Mouse (Mus musculus) layer of hippocampus, postnatal 25 days (tissue): ENCODE results near the gene Gpn1. TPM values are rescaled to one million over a fixed set of nuclear protein-coding genes. Genes with fewer than 3 reads are reported as not detected.
A peak's percentile ranks its signal among the peaks of the same experiment; 100 is the strongest.

Experiments used
- DNase-seq, 2 experiments: peaks; one replicate each; pipeline ENCODE4 v3.0.0; 2022; ENCODE audit warnings: mixed read lengths in 2 of 2, low spot score in 1 of 2; ENCODE audit errors: extremely low spot score in 1 of 2
- total RNA-seq, 2 experiments: library from RNA; stranded (reverse); gene quantifications; 2 replicates each; pipeline ENCODE4 v1.2.3; 2021

Gpn1 gene
- total RNA-seq, 2 experiments from 2014 or later = 31.8 to 34.1 TPM

DNA sequence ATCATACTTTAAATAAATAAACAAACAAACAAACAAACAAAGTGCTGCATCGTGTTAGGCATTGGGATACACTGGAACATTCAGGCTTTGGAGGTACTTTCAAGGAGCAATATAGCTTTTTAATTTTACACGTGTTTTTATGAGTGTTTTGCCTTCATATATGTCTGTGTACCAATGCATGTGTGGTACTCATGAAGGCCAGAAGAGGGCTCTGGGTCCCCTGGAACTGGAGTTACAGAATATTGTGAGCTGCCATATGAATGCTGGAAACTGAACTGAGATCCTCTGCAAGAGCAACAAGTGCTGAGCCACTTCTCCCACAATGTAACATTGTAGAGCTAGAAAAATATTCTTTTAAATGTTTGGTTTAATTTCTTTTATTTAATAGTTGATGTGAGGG, 40.7 kb downstream of the Gpn1 start:
- DNase-seq = no peak

DNA sequence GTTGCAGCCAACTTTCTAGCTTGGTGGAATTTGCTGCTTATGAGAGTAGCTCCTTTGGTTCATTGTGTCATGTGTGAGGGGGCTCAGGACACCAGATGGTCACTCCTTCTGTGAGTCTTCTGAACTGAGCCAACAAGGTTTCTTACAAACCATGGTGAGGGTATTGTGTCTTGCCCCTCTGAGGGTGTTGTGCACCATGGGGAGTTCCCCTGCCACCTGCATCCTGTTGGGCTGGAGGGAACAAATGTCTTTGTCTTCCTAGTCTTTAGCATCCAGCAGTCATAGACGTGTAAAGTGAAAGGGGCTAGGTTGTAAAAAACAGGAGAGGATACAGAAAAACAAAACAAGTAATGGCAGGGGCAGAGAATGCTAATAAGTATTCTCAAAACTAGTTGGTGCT, 64.9 kb downstream of the Gpn1 start:
- DNase-seq = no peak

DNA sequence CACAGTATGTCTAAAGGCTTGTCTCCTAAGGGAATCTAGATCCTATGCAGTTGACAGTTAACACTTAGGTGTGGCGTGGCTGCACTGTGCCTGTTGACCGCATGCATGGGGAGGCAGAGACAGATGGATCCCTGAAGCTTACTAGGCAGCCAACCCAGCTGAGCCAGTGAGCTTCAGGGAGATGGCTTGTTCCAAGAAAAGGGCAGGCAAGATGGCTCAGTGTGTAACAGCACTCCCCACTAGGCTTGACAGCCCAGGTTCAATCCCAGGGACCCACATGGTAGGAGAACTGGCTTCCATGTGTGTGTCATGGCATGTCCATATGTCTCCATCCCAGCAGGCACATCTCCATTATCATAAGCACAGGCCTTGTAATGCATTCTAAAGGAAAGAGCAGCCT, 65.8 kb downstream of the Gpn1 start:
- DNase-seq = no peak

DNA sequence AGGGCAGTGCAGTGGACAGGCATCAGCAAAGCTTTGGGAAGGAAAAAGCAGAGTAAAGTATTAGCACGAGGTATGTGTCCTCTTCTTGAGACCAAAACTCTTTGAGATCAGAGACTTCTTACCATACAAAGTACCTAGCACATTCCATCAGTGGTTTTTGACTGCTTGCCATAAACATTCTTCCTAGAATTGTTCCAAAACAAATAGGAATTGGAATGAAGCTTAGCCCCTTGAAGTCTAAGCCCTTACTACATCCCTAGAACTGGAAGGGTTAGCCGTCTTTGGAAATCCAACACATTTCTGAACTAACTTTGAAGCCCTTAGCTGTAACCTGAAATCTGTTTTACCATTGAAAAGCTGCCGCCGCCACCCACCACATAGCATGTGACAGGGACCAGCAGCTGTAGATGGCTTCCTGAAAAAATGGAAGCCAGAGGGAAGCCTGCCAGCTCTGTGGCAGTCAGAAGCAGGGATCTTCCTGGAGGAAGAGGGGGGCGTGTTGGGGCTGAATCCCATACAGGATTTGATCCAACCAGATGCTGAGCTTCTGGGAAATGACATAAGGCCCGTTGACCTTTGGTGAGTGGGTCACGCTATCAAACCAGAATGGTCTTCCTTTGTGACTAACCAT, 67.6 kb downstream of the Gpn1 start:
- DNase-seq = peak; percentile 52 to 65

Other genes with a start within 250 kb of the Gpn1 start
- 1 to 10 TPM; 2.0 to 3.1 TPM for gene Krtcap3, start 243.1 kb upstream of the Gpn1 start, total RNA-seq
- gene Ift172, start 203.6 kb upstream of the Gpn1 start, total RNA-seq = 10 to 100 TPM; 72.9 to 81.8 TPM
- gene Fndc4, start 198.7 kb upstream of the Gpn1 start, total RNA-seq = 100 to 1,000 TPM; 172 to 175 TPM
- gene Gckr, start 197.3 kb upstream of the Gpn1 start, total RNA-seq = under 1 TPM in 1 of 2 experiments, not detected in 1; 0.31 TPM
- 10 to 100 TPM; 43.5 to 43.9 TPM for gene Zfp512, start 42.3 kb upstream of the Gpn1 start, total RNA-seq
- under 1 TPM in 1 of 2 experiments, not detected in 1; 0.21 TPM for gene 4930548H24Rik, start 9.0 kb upstream of the Gpn1 start, total RNA-seq
- gene Slc4a1ap, start 32.3 kb downstream of the Gpn1 start, total RNA-seq = 10 to 100 TPM; 49.3 to 50.1 TPM
- 10 to 100 TPM; 17.4 to 18.3 TPM for gene Supt7l, start 33.1 kb downstream of the Gpn1 start, total RNA-seq
- gene Mrpl33, start 102.2 kb downstream of the Gpn1 start, total RNA-seq = 100 to 1,000 TPM in 1 of 2 experiments, 10 to 100 TPM in 1; 92.2 to 110 TPM
- gene Rbks, start 202.9 kb downstream of the Gpn1 start, total RNA-seq = 1 to 10 TPM; 3.4 to 4.3 TPM
- 10 to 100 TPM; 45.5 to 48.1 TPM for gene Babam2, start 202.9 kb downstream of the Gpn1 start, total RNA-seq